Mouse (Mus musculus) activated CD4-positive, CD25-positive, alpha-beta regulatory T cell, adult 4 months (primary cell): Measurements from ENCODE around the gene Manba. TPM values are rescaled to one million over a fixed set of nuclear protein-coding genes. Genes with fewer than 3 reads are reported as not detected.
"Not testable (repeated sequence)": the region's sequence is repeated elsewhere in the genome, so short reads cannot be mapped to it uniquely, and the experiment has no call there.

Experiments used
- ATAC-seq: one replicate; pipeline ENCODE4 v1.8.0; 2017
- polyA plus RNA-seq, 2 experiments: library from polyadenylated mRNA; unstranded; fragments of 100-300 nt; shearing (Covaris generic); gene quantifications; one replicate each; pipeline ENCODE4 v1.2.1; 2017

Manba gene
- 10 to 100 TPM; 16.9 to 20.9 TPM for polyA plus RNA-seq

GRCm38 (mm10) chr3:135485128-135485899 lies at the start of gene Manba:
Gene Manba, plus strand, starts transcription at chr3:135485611.
- ATAC-seq, result peak; percentile 80

- no peak for ATAC-seq
Measured at GRCm38 (mm10) chr3:135436901-135437616, 48.4 kb upstream of the Manba start.

DNA sequence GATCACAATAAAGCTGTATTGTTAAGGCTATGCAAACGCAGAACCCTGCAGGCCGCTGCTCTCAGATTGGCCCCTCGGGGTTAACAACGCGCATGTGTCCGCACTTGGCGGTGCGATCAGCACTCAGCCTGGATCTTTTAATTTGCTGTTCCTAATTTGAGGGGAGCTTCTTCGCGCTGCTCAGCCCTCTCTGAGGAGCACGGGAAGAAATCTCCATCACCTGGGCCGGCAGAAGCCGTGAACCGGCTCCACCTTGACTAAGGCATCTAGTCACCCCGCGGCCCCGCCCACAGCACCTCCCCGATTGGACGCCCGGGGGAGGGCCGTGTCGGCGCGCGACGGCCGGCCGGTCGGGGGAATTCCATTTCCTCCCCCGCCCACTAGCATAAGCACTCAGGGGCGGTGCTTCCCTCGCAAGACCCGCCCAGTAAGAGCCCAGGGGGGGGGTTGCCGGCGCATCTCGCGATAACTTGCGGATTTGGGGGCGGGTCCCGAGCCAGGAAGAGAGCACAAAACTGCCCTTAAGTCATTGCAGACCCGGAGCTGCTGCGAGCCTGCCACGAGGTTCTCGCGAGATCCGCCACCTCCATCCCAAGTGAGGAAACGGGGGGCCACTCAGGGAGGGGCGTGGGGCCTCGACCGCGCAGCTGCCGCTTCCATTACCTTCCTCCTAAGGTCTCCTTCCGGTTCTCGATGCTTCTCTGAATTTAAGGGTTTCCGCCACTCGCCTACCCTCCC lies 47.5 kb upstream of the Manba start, which contains the start of gene Ube2d3:
Gene Ube2d3, plus strand, starts transcription at position 392 of the 738 bp plus-strand sequence.
- peak; percentile 78 for ATAC-seq

- peak; percentile 16 for ATAC-seq
Measured at GRCm38 (mm10) chr3:135438531-135438912, 46.9 kb upstream of the Manba start.

- ATAC-seq, result peak; percentile 36
Measured at GRCm38 (mm10) chr3:135438913-135439531, 46.4 kb upstream of the Manba start.

DNA sequence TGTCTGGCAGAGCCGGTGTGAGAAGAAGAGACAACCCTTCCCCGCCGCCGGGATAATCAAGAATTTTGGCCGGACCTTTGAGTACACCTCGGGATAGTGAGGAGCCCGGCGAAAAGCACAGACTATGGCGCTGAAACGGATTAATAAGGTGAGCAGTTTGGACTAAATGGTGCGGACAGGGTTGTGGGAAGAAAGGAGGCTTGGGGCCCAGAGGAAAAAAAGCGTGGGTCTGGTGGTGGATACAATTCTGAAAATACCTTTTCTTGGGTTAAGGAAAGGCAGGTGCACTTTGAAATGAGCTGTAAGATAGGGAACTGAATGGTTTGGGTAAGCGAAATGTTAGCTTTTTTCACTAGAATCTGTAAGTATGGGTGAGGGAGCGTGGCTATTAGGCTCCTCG lies 45.8 kb upstream of the Manba start:
- ATAC-seq, result no peak

- peak; percentile 14 for ATAC-seq
Measured at GRCm38 (mm10) chr3:135440221-135440620, 45.2 kb upstream of the Manba start.

- no peak for ATAC-seq
Measured at GRCm38 (mm10) chr3:135440621-135441020, 44.8 kb upstream of the Manba start.

GRCm38 (mm10) chr3:135444930-135445329 lies 40.5 kb upstream of the Manba start:
- no peak for ATAC-seq

GRCm38 (mm10) chr3:135458981-135459380 lies 26.4 kb upstream of the Manba start:
- ATAC-seq, result no peak

GRCm38 (mm10) chr3:135468402-135468801 lies 17.0 kb upstream of the Manba start:
- ATAC-seq, result no peak

DNA sequence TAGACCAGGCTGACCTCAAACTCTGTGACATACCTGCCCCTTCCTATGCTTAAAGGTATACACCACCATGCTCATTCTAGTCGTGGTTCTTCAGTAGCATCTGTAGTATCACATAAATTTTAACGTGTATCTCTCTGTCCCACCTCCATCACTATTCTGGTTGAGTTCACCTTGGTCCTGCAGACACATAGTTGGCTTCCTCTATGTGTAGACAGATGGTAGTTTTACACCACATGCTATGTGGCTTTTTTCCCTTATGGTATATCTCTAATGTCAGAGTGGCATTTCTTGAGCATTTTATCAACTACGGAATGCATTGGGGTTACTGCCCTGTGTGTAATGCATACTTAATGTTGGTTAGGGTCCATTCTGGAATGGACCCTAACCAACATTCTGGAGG lies 16.3 kb upstream of the Manba start:
- no peak for ATAC-seq

- no peak for ATAC-seq
Measured at GRCm38 (mm10) chr3:135469974-135470373, 15.4 kb upstream of the Manba start.

DNA sequence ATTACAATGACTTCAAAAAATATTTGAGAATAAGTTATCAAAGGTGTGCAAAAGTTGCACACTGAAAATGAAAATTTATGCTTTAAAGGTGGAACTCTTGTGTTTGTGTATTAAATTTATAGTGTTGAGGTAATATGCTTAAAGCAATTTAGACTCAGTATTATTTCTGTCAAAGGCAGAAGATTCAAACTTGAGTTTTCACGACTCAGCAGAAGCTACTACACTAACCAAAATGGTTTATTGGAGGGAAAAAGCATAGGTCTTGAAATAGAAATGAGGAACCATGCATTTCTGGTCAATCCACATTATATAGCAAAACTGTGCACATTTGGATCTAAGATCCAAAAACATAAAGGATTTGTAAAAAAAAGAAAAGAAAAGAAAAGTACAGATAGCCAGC lies 14.6 kb upstream of the Manba start:
- ATAC-seq, result no peak

DNA sequence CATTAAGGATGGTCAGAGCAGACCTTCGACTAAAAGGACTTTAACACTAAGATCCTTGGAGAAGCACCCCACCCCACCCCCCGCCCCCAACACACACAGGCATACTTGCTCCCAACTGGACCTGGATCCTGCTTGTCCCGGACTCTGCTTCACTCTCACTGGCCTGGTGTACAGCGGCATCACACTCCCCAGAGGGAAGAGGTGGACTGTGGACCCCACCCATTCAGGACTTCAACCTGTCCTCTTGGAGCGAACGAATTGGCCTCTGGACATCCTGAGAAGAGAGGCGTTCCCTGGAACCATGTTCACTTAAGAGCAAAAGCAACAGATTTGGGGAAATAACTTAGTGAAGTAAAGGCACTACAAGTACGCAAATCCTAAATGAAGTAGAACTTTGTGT lies 10.4 kb upstream of the Manba start:
- no peak for ATAC-seq

- no peak for ATAC-seq
Measured at GRCm38 (mm10) chr3:135476286-135476685, 9.1 kb upstream of the Manba start.

DNA sequence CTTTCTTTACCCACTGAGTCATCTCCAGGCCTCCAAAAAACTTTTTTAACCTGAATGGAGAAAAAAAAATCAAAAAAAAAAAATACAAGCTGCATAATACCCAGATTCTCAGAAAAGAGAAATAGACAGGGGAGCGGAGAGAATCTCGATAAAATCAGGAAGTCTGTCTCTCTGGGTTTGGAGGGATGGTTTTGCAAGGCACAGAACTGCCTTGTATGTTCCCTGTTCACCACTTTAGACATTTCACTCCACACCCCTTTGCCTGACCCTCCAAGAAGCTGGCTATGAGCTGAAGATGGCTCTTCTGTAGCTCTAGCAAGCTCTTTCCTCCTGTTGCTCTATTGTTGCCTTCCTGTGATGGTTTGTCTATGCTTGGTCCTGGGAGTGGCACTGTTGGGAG lies 8.4 kb upstream of the Manba start:
- no peak for ATAC-seq

DNA sequence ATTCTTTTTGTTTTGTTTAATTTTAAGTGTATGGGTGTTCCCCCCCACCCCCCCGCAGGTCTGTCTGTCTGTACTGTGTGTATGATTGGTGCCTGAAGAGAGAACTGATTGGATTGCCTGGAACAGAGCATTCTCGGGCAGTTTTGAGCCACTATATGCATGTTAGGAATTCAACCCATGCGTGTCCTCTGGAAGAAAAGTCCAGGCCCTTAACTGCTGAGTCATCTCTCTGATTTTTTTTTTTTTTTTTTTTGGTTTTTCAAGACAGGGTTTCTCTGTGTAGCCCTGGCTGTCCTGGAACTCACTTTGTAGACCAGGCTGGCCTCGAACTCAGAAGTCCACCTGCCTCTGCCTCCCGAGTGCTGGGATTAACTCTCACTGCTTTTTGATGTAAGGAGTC lies 6.3 kb upstream of the Manba start:
- ATAC-seq, result not testable (repeated sequence)

DNA sequence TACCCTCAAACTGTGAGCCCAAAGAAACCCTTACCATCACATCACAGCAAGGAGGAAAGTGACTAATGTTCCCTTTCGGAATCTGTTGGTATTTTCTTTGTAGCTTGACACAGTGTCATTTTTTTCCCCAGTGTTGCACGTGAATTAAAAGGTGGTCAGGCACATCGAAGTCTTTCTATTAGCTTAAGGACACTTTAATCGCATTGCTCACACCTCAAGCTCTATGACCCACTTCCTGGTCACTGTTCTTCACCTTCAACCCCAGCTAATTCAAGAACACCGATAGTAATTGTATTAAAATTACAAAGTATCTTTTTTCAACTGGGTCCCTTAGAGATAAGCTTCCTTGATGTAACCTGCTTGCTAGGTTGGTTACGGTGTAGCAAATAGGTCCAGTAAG lies 4.6 kb upstream of the Manba start:
- no peak for ATAC-seq

DNA sequence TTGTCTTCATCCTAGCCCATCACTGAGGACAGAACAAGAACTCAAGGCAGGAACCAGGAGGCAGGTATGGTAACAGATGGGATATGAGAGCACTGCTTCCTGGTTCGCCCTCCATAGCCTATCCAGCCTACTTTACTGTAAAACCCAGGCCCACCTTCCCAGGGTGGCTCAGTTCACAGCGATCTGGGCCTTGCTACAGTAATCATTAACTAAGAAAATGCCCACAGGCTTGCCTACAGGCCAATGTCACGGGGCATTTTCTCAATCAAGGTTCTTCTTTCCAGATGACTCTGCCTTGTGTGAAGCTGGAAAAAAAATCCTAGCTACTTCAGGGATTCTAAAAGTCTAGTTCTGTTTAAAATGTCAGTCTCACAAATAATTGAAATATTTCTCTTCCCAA lies 3.8 kb upstream of the Manba start:
- ATAC-seq, result no peak

GRCm38 (mm10) chr3:135484650-135485049 lies 761 bp upstream of the Manba start:
- not testable (repeated sequence) for ATAC-seq

DNA sequence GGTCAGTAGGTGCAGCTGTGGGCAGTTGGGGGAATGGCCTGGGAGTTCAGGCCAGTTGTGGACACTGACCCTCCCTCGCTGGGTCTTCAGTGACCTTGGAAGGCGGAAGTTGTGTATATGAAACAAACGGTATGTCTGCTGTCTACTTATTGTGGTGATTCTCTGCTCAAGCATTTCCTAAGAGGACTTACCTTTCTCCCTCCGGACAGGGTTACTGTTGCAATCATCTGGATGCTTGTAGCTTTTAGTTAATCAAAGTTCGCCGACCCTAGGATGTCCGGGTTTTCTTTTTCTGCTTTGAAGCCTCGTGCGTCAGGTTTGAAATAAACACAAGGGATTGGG lies 460 bp downstream of the Manba start:
- peak; percentile 29 for ATAC-seq

DNA sequence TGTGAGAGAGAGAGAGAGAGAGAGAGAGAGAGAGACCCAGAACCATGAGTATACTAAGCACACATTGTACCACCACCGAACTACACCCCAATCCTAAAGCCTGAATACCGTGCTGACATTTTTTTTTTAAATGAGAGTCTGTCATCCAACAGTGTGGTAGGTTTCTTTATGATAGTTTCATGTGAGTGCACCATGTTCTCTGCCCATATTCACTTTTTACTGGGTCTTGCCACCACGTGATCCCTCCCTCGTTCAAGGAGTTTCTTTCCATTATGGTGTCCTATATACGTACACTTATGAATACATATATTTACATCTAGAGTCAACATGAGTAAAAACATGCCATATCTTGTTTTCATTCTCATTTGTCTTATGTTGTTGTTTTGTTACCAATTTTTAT lies 940 bp downstream of the Manba start:
- ATAC-seq, result peak; percentile 34
